Mouse (Mus musculus) small intestine, adult 2 months (tissue): ENCODE results near the gene Tcf7l1.

ENCODE experiments used
- CTCF ChIP-seq: fragments of 200-500 bp; IDR thresholded peaks from 2 replicates; pipeline ENCODE4 v1.5.1; 2012; ENCODE audit warnings: low read depth, mild to moderate bottlenecking, control low read depth, inconsistent platforms, low read length, moderate library complexity, mixed read lengths; ENCODE audit not compliant: insufficient replicate concordance, insufficient read length; ENCODE audit errors: extremely low read depth
- POLR2A ChIP-seq: fragments of 200-500 bp; IDR thresholded peaks from 2 replicates; pipeline ENCODE4 v1.6.1; 2012; ENCODE audit warnings: low read depth, mild to moderate bottlenecking, control low read depth, inconsistent platforms, low read length, moderate library complexity

- TF ChIP-seq CTCF, result no peak
- TF ChIP-seq POLR2A, result no peak
Observed at GRCm38 (mm10) chr6:72735206-72735605, 53.8 kb downstream of the Tcf7l1 start.
